ENCODE assay signal across 10 mouse cellular contexts in genomic region chr19:47015965-47016364, GRCm38 (mm10). TPM values are rescaled to one million over a fixed set of nuclear protein-coding genes. Genes with fewer than 3 reads are reported as not detected.
DNase-seq lines count a peak whose midpoint lies in the region; ATAC-seq lines count a peak whose summit lies in the region.
"Had no signal": no experiment of that assay in that cellular context is flagged by ENCODE, and none has a peak within 500 bp of the region (broad histone marks: within the 10 kb centered on the region; RNA-seq: fewer than 3 reads in every experiment).

No protein-coding gene starts in this region.

- DNase-seq in limb, embryonic 11.5 days (ENCODE audit: low spot score): no peak
- DNase-seq in limb, embryonic 10.5 days (ENCODE audit: low spot score): no peak
- DNase-seq in midbrain, embryonic 11.5 days (ENCODE audit: low spot score, missing footprints): no peak
- no peak for DNase-seq in urinary bladder, postnatal 14 days (ENCODE audit: low spot score)
- DNase-seq in gastrocnemius, adult 8-10 months (ENCODE audit: low spot score in 2 of 2): no peak
- DNase-seq in layer of hippocampus, postnatal 14 days (ENCODE audit: low spot score in 2 of 2): no peak
- DNase-seq in urinary bladder, postnatal 10 days (ENCODE audit: low spot score): no peak
- DNase-seq: layer of hippocampus, adult 9-11 months had no signal

- H3K4me3 ChIP-seq in limb, embryonic 11.5 days (ENCODE audit: low read depth, low read length): peak overlapping the region; percentile 36; the same call in 1 of the 2 replicates
- no peak overlapping the region for H3K4me3 ChIP-seq in limb, embryonic 10.5 days
- H3K4me3 ChIP-seq in forebrain, embryonic 15.5 days: peak overlapping the region; percentile 56
- H3K4me3 ChIP-seq in midbrain, embryonic 11.5 days (ENCODE audit: low read depth, low read length): peak overlapping the region; percentile 49

- peaks cover 13% of the 10 kb centered on the region; the same call in 1 of the 2 replicates for H3K4me1 ChIP-seq in limb, embryonic 11.5 days (ENCODE audit: control insufficient read depth, insufficient read depth, low read length)
- peaks cover 21% of the 10 kb centered on the region for H3K4me1 ChIP-seq in limb, embryonic 10.5 days
- H3K4me1 ChIP-seq in forebrain, embryonic 15.5 days: peaks cover 36% of the 10 kb centered on the region
- peaks cover 13% of the 10 kb centered on the region for H3K4me1 ChIP-seq in midbrain, embryonic 11.5 days (ENCODE audit: control insufficient read depth, insufficient read depth, low read length)

- no peak for ATAC-seq in limb, embryonic 11.5 days (ENCODE audit: insufficient number of reproducible peaks, low FRiP score, low TSS enrichment, low read depth)
- ATAC-seq in forebrain, embryonic 15.5 days (replicated peaks): no peak
- ATAC-seq in midbrain, embryonic 11.5 days (ENCODE audit: low FRiP score): no peak

- no peak overlapping the region for H3K4me2 ChIP-seq in limb, embryonic 11.5 days (ENCODE audit: low read depth, severe bottlenecking)
- H3K4me2 ChIP-seq in forebrain, embryonic 15.5 days (replicated peaks): peak overlapping the region; percentile 80
- peak overlapping the region; percentile 52 for H3K4me2 ChIP-seq in midbrain, embryonic 11.5 days

- H3K9me3 ChIP-seq in limb, embryonic 11.5 days (ENCODE audit: control insufficient read depth, low read length): no peaks in the 10 kb centered on the region
- no peaks in the 10 kb centered on the region for H3K9me3 ChIP-seq in limb, embryonic 10.5 days (replicated peaks)
- no peaks in the 10 kb centered on the region for H3K9me3 ChIP-seq in forebrain, embryonic 15.5 days
- H3K9me3 ChIP-seq in midbrain, embryonic 11.5 days (ENCODE audit: control insufficient read depth, low read length): no peaks in the 10 kb centered on the region

- no peaks in the 10 kb centered on the region for H3K36me3 ChIP-seq in limb, embryonic 11.5 days (ENCODE audit: control insufficient read depth, insufficient read depth, low read length)
- no peaks in the 10 kb centered on the region for H3K36me3 ChIP-seq in limb, embryonic 10.5 days
- H3K36me3 ChIP-seq in forebrain, embryonic 15.5 days: peaks cover 6% of the 10 kb centered on the region; the same call in 1 of the 2 replicates
- no peaks in the 10 kb centered on the region for H3K36me3 ChIP-seq in midbrain, embryonic 11.5 days (ENCODE audit: control insufficient read depth, insufficient read depth, low read length)

- peaks cover 56% of the 10 kb centered on the region for H3K27me3 ChIP-seq in limb, embryonic 11.5 days (ENCODE audit: control insufficient read depth, insufficient read depth, low read length)
- H3K27me3 ChIP-seq in limb, embryonic 10.5 days (ENCODE audit: low read depth, poor library complexity, severe bottlenecking): peaks cover 86% of the 10 kb centered on the region
- peaks cover 21% of the 10 kb centered on the region; the same call in 1 of the 2 replicates for H3K27me3 ChIP-seq in forebrain, embryonic 15.5 days
- peaks cover 39% of the 10 kb centered on the region for H3K27me3 ChIP-seq in midbrain, embryonic 11.5 days (ENCODE audit: control insufficient read depth, insufficient read depth, low read length)

- 5% methylated on average over 9 of the region's 9 CpGs for WGBS in limb, embryonic 11.5 days
- WGBS in limb, embryonic 10.5 days: 4% methylated on average over 9 of the region's 9 CpGs
- WGBS in forebrain, embryonic 15.5 days: under 1% methylated on average over 9 of the region's 9 CpGs
- 1% methylated on average over 9 of the region's 9 CpGs for WGBS in midbrain, embryonic 11.5 days

- no peak overlapping the region for H3K9ac ChIP-seq in limb, embryonic 11.5 days (ENCODE audit: low read length)
- H3K9ac ChIP-seq in forebrain, embryonic 15.5 days (replicated peaks): peak overlapping the region; percentile 69
- peak overlapping the region; percentile 65 for H3K9ac ChIP-seq in midbrain, embryonic 11.5 days (ENCODE audit: low read length)

- H3K27ac ChIP-seq in limb, embryonic 11.5 days (replicated peaks; ENCODE audit: low read depth, low read length): no peak overlapping the region
- no peak overlapping the region for H3K27ac ChIP-seq in limb, embryonic 10.5 days
- H3K27ac ChIP-seq in forebrain, embryonic 15.5 days (replicated peaks): peak overlapping the region; percentile 93
- H3K27ac ChIP-seq in midbrain, embryonic 11.5 days (ENCODE audit: low read depth, low read length): peak overlapping the region; percentile 65; the same call in 1 of the 2 replicates

RNA-seq across cellular contexts. Expression of gene Nt5c2, which starts 1.0 kb away (rescaled TPM):
- 75.2 and 94.6 TPM in 2 replicates for polyA plus RNA-seq in limb, embryonic 11.5 days (2014; fragmentation: Nextera tagmentation; extraction: Ambion mirVana)
- polyA plus RNA-seq in limb, embryonic 10.5 days (2016; fragmentation: Nextera tagmentation; extraction: Ambion mirVana): 75.4 and 89.8 TPM in 2 replicates
- 73.2 and 78.2 TPM in 2 replicates for polyA plus RNA-seq in forebrain, embryonic 15.5 days (2015; fragmentation: Nextera tagmentation; extraction: Ambion mirVana)
- 73.5 and 79.6 TPM in 2 replicates for polyA plus RNA-seq in midbrain, embryonic 11.5 days (2014; fragmentation: Nextera tagmentation; extraction: Ambion mirVana)
- total RNA-seq in gastrocnemius, adult 8-10 months (2022): 10 to 100 TPM in 1 of 4 experiments, 1 to 10 TPM in 3; 5.8 to 10.2 (median 8.1) TPM
- 10 to 100 TPM; 68.8 to 69.3 TPM for total RNA-seq in layer of hippocampus, postnatal 14 days (2021)

RNA-seq across cellular contexts. Expression of gene Ina, which starts 1.5 kb away (rescaled TPM):
- polyA plus RNA-seq in limb, embryonic 11.5 days (2014; fragmentation: Nextera tagmentation; extraction: Ambion mirVana): 0.35 and 0.44 TPM in 2 replicates
- 0.11 and 0.15 TPM in 2 replicates for polyA plus RNA-seq in limb, embryonic 10.5 days (2016; fragmentation: Nextera tagmentation; extraction: Ambion mirVana)
- 333 TPM in 2 replicates for polyA plus RNA-seq in forebrain, embryonic 15.5 days (2015; fragmentation: Nextera tagmentation; extraction: Ambion mirVana)
- 179 and 186 TPM in 2 replicates for polyA plus RNA-seq in midbrain, embryonic 11.5 days (2014; fragmentation: Nextera tagmentation; extraction: Ambion mirVana)
- total RNA-seq in gastrocnemius, adult 8-10 months (2022): not detected
- total RNA-seq in layer of hippocampus, postnatal 14 days (2021): 100 to 1,000 TPM; 185 to 190 TPM
- total RNA-seq: heart, postnatal 14 days had no signal

RNA-seq across cellular contexts. Expression of gene Pcgf6, which starts 34.7 kb away (rescaled TPM):
- polyA plus RNA-seq in limb, embryonic 11.5 days (2014; fragmentation: Nextera tagmentation; extraction: Ambion mirVana): 36.5 and 38.9 TPM in 2 replicates
- polyA plus RNA-seq in limb, embryonic 10.5 days (2016; fragmentation: Nextera tagmentation; extraction: Ambion mirVana): 35.3 and 38.2 TPM in 2 replicates
- 27.4 and 29.8 TPM in 2 replicates for polyA plus RNA-seq in forebrain, embryonic 15.5 days (2015; fragmentation: Nextera tagmentation; extraction: Ambion mirVana)
- 33.7 and 34.3 TPM in 2 replicates for polyA plus RNA-seq in midbrain, embryonic 11.5 days (2014; fragmentation: Nextera tagmentation; extraction: Ambion mirVana)
- 1 to 10 TPM; 3.6 to 6.3 (median 5.0) TPM for total RNA-seq in gastrocnemius, adult 8-10 months (2022)
- 10 to 100 TPM; 18.9 to 19.4 TPM for total RNA-seq in layer of hippocampus, postnatal 14 days (2021)

RNA-seq across cellular contexts. Expression of gene Taf5, which starts 51.6 kb away (rescaled TPM):
- 11.8 and 12.3 TPM in 2 replicates for polyA plus RNA-seq in limb, embryonic 11.5 days (2014; fragmentation: Nextera tagmentation; extraction: Ambion mirVana)
- 8.6 and 8.7 TPM in 2 replicates for polyA plus RNA-seq in limb, embryonic 10.5 days (2016; fragmentation: Nextera tagmentation; extraction: Ambion mirVana)
- 6.9 and 7.8 TPM in 2 replicates for polyA plus RNA-seq in forebrain, embryonic 15.5 days (2015; fragmentation: Nextera tagmentation; extraction: Ambion mirVana)
- 10.9 and 12.1 TPM in 2 replicates for polyA plus RNA-seq in midbrain, embryonic 11.5 days (2014; fragmentation: Nextera tagmentation; extraction: Ambion mirVana)
- total RNA-seq in gastrocnemius, adult 8-10 months (2022): 1 to 10 TPM; 1.6 to 2.5 (median 2.3) TPM
- 1 to 10 TPM; 5.2 to 6.1 TPM for total RNA-seq in layer of hippocampus, postnatal 14 days (2021)

Comparison
In these comparisons a context has a peak if more than half of its experiments do, and no peak if none do; other contexts are left out.
1. H3K27ac ChIP-seq: peak in forebrain, embryonic 15.5 days (single experiment) and midbrain, embryonic 11.5 days (single experiment); none in limb, embryonic 11.5 days (single experiment) and limb, embryonic 10.5 days (single experiment).
2. RNA of gene Ina, which starts 1.5 kb away (polyA plus RNA-seq): 333 TPM in forebrain, embryonic 15.5 days and 179 to 186 TPM in midbrain, embryonic 11.5 days; 0.35 to 0.44 TPM in limb, embryonic 11.5 days and 0.11 to 0.15 TPM in limb, embryonic 10.5 days; every median in the first group is over 100 times any median in the second.